Mouse (Mus musculus): ENCODE measurements at regions not wholly inside any gene's neighbourhood (a gene's known extent, or its start where the extent isn't known, plus 50 kb on each side); places are given as distances from the start of the nearest gene placed in this dataset.

DNA sequence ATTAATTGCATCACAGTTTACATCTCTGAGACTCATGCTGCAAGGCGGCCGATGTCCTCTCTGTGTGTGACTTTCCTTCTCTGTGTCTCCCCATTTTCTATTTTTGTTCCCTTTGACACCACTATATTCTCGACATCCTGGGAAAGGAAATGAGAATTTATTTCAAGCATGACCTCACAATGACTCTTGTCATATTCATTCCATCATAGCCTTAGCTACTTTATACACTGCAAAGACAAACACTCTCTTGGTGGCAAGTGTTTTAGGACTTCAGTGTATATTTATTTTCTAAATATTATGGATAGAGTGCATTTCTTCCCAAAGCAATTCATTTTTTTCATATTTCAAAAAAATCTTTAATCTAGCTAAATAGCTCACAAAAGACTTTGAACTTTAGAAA is 298.5 kb downstream of the Ipmk start:
- TF ChIP-seq CTCF (IDR thresholded peaks at IDR 0.05; ENCODE audit: borderline replicate concordance, extremely low read depth, insufficient read depth, insufficient read length) (no peak), POLR2A (IDR thresholded peaks at IDR 0.05; ENCODE audit: borderline replicate concordance, extremely low read depth, insufficient read depth, insufficient read length, poor library complexity, severe bottlenecking) (no peak)
- no peak for DNase-seq (ENCODE audit: low read depth)

GRCm38 (mm10) chr10:71657525-71657924 is 310.0 kb downstream of the Ipmk start:
- DNase-seq (ENCODE audit: low read depth): peak; percentile 21
- no peak for TF ChIP-seq POLR2A (IDR thresholded peaks at IDR 0.05; ENCODE audit: borderline replicate concordance, extremely low read depth, insufficient read depth, insufficient read length, poor library complexity, severe bottlenecking)
- no peak for TF ChIP-seq CTCF (IDR thresholded peaks at IDR 0.05; ENCODE audit: borderline replicate concordance, extremely low read depth, insufficient read depth, insufficient read length)

DNA sequence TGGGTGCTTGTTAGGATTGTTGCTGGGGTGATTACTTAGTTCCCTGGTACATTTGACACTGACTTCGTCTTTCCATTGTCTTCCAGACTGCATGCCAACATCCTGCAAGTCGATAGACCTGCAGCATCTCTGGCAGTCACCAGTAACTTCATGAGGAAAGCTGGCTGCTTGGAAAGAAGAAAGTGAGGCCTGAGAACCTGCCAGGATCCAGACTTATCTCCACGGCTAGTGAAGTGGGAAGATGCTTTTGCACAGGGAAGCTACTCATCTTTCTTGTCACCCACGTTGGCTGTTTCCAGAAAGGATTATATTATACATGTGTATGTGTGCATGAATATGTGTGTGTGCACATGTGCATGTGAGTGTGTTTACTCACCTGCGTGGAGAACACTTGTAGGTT is 316.0 kb downstream of the Ipmk start:
- no peak for DNase-seq (ENCODE audit: low read depth)
- TF ChIP-seq CTCF (IDR thresholded peaks at IDR 0.05; ENCODE audit: borderline replicate concordance, extremely low read depth, insufficient read depth, insufficient read length) (no peak), POLR2A (IDR thresholded peaks at IDR 0.05; ENCODE audit: borderline replicate concordance, extremely low read depth, insufficient read depth, insufficient read length, poor library complexity, severe bottlenecking) (no peak)

DNA sequence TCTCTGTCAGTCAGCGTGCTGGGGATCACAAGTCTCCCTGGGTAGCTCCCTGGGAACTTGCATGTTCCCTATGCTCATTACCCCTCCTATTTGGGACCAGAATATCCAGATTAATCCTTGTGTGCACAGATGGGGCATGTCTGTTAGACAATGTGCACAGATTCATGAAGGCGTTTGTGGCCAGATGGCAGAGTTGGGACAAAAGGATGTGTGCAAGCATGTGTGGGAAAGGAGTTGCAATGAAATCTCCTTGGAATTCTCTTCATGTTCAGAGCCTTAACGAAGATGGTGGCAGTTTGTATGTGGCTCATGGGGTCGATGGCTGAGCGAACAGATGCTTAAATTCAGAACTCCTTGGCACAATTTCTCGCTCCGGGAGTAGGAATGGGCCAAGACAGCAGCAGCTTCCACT is 319.6 kb downstream of the Ipmk start:
- DNase-seq (ENCODE audit: low read depth): peak; percentile 92
- TF ChIP-seq POLR2A (IDR thresholded peaks at IDR 0.05; ENCODE audit: borderline replicate concordance, extremely low read depth, insufficient read depth, insufficient read length, poor library complexity, severe bottlenecking) (no peak), CTCF (IDR thresholded peaks at IDR 0.05; ENCODE audit: borderline replicate concordance, extremely low read depth, insufficient read depth, insufficient read length) (no peak)

DNA sequence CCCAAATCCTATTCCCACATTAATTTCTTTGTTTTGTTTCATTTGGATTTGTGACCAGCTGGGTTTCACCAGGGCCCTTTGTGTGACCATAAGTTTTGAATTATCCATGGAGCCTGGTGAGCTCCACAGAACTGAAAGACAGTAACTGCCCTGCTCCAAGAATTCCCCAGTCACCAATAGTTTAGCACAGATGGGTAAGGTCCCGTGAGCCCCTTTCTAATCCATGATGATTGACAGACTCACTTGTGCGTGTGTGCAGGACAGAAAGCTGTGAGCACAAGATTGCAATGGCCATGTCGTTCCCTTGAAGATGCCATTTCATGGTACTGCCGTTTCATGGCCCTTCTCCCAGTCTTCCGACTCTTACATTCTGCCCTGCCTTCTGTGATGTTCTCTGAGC is 331.7 kb downstream of the Ipmk start:
- DNase-seq (ENCODE audit: low read depth): peak; percentile 25
- no peak for TF ChIP-seq CTCF (IDR thresholded peaks at IDR 0.05; ENCODE audit: borderline replicate concordance, extremely low read depth, insufficient read depth, insufficient read length)

DNA sequence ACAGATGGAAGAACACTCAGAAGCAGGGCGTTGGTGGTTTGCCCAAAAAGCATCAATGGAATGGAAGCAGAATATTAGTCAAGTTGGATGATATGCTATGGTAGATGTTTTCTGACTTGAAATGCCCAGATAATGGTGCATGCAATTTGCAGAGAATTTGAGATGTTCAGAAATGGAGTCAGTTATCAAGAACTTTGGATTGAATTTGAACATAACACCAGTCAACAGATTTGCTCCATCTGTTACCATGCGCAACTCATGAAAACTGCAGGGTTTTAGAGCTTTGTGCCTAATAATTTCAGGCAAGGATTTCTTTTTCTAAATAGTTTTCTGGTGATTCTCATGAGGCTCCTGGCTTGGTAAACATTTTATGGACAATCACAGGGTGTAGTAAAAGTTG is 365.9 kb downstream of the Ipmk start:
- no peak for DNase-seq (ENCODE audit: low read depth)
- TF ChIP-seq POLR2A (IDR thresholded peaks at IDR 0.05; ENCODE audit: borderline replicate concordance, extremely low read depth, insufficient read depth, insufficient read length, poor library complexity, severe bottlenecking) (no peak), CTCF (IDR thresholded peaks at IDR 0.05; ENCODE audit: borderline replicate concordance, extremely low read depth, insufficient read depth, insufficient read length) (no peak)

- DNase-seq (ENCODE audit: low read depth): peak; percentile 38
- no peak for TF ChIP-seq CTCF (IDR thresholded peaks at IDR 0.05; ENCODE audit: borderline replicate concordance, extremely low read depth, insufficient read depth, insufficient read length)
- no peak for TF ChIP-seq POLR2A (IDR thresholded peaks at IDR 0.05; ENCODE audit: borderline replicate concordance, extremely low read depth, insufficient read depth, insufficient read length, poor library complexity, severe bottlenecking)
Measured at GRCm38 (mm10) chr10:71727746-71728145, 380.2 kb downstream of the Ipmk start.

GRCm38 (mm10) chr10:71733821-71734220 is 386.3 kb downstream of the Ipmk start:
- peak; percentile 56 for DNase-seq (ENCODE audit: low read depth)

DNA sequence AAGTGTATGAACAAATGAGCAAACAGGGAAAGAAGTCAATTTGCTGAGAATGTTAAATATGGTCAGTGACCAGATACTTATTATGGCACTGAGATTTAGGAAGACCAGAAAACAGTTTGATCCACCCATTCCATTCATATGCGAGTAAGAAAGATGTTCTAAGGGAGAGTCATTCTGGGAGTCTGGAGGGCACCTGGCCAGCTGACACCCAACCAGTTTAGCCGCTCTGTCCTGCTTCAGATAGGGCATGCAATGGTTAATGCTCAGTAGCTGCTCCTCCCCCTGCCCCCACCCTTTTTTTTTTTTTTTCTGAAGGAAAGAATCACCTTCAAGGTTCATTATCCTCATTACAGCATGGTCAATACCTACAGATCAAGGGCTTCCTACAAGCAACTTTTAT is 386.9 kb downstream of the Ipmk start:
- DNase-seq (ENCODE audit: low read depth): no peak

More at GRCm38 (mm10) chr10:71733821-71734220, 386.3 kb downstream of the Ipmk start:
- TF ChIP-seq CTCF (IDR thresholded peaks at IDR 0.05; ENCODE audit: borderline replicate concordance, extremely low read depth, insufficient read depth, insufficient read length): no peak
- TF ChIP-seq POLR2A (IDR thresholded peaks at IDR 0.05; ENCODE audit: borderline replicate concordance, extremely low read depth, insufficient read depth, insufficient read length, poor library complexity, severe bottlenecking): no peak

DNA sequence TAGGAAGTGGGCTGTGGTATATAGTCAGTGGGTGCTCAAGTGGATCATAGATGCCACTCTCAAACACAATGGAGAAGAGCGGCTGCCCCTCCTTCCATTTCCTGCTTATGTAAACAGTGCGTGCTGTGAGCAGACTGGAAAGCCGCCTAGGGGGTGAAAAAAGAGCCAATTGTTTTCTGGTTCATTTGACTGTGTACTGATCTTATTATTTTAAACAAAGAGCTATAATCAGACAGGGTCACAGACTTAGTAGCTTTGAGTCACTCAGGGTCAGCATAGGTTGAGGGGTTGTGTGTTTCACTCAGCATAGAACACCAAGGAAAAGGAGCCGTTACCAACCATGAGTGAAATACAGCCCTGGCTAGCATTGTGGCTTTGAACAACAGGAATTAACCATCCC is 390.7 kb downstream of the Ipmk start:
- TF ChIP-seq POLR2A (IDR thresholded peaks at IDR 0.05; ENCODE audit: borderline replicate concordance, extremely low read depth, insufficient read depth, insufficient read length, poor library complexity, severe bottlenecking) (no peak), CTCF (IDR thresholded peaks at IDR 0.05; ENCODE audit: borderline replicate concordance, extremely low read depth, insufficient read depth, insufficient read length) (no peak)
- no peak for DNase-seq (ENCODE audit: low read depth)

More for the DNA sequence above, 386.9 kb downstream of the Ipmk start:
- TF ChIP-seq POLR2A (IDR thresholded peaks at IDR 0.05; ENCODE audit: borderline replicate concordance, extremely low read depth, insufficient read depth, insufficient read length, poor library complexity, severe bottlenecking): no peak
- no peak for TF ChIP-seq CTCF (IDR thresholded peaks at IDR 0.05; ENCODE audit: borderline replicate concordance, extremely low read depth, insufficient read depth, insufficient read length)

DNA sequence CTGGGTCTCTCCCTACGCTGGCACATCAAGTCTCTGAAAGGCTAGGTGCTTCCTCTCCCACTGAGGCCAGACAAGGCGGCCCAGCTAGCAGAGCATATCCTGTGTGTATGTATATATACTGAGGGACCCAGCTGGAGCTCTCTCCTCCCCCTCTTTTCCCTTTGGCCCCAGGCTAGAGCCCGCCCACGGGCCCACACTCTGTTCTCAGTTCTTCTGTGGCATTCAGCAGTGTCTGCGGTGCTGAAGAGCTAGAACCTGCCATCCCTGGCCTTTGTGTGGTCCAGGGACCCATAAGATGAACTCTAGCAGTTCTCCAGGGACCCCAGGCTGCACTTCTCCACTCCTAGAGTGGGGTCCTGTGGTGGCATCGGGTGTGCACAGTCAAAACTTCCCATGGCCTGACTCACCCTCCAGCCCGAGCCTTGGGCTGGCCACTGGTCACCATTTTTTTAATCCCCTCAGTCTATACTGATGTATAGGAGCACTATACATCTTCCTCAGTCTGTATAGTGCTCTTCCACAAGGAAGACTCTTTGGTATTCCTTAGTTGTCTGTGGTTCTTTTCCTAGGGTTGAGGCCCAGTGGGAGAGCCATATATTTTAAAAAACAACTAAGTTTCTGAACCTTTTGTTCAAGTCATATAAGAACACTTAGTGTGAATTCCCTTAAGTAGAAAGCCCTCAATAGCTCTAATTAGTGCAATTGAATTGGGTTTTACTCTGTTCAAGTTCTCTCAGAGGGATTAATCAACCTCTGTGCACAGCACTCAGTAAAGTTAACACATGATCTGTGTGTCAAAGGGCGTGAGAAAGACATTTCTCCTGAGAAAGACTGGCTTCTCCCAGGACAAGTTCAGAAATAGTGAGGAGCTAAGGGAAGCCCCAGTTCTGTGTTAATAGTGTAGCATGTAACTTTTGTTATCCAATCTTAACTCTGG is 401.3 kb downstream of the Ipmk start:
- no peak for TF ChIP-seq CTCF (IDR thresholded peaks at IDR 0.05; ENCODE audit: borderline replicate concordance, extremely low read depth, insufficient read depth, insufficient read length)
- no peak for TF ChIP-seq POLR2A (IDR thresholded peaks at IDR 0.05; ENCODE audit: borderline replicate concordance, extremely low read depth, insufficient read depth, insufficient read length, poor library complexity, severe bottlenecking)
- peak; percentile 52 for DNase-seq (ENCODE audit: low read depth)

DNA sequence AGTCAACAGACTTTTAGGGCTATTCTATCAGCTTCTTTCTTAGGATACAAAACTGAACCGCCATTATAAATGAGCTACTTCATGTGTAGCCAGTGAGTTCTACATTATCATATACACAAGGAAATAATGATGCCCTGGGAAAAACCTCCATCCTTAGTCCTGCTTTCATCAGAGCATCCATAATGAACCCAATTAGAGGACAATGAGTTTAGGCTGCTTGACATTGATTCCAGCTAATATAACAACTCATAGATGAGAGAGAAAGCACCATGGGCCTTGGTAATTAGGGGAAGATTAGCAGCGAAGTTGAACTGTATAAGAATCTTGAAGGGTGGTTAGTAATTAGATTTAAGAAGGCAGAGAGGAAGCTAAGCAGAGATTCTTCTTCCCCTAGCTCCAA is 405.7 kb downstream of the Ipmk start:
- peak; percentile 84 for DNase-seq (ENCODE audit: low read depth)
- TF ChIP-seq CTCF (IDR thresholded peaks at IDR 0.05; ENCODE audit: borderline replicate concordance, extremely low read depth, insufficient read depth, insufficient read length) (no peak), POLR2A (IDR thresholded peaks at IDR 0.05; ENCODE audit: borderline replicate concordance, extremely low read depth, insufficient read depth, insufficient read length, poor library complexity, severe bottlenecking) (no peak)
